Mouse (Mus musculus): Measurements from ENCODE around the gene Sap25.

Sap25 gene

DNA sequence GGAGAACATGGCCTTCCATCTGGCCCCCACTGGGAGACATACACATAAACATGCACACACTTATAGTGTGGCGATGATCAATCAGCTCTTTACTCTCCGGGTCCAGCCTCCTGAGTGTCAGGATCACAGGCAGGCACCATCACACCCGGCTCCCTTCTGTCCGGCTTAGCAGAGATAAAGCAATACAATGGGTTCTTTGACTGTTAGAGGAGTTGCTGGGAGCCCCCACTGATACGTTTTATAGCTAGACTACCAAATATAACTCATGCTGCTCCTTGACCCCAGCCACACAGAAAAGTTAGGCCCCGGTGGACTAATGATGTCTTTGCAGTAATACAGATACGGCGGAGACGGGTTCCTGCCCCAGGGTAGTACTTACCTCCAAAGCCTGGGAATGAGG is 21.9 kb downstream of the Sap25 start:
- DNase-seq (ENCODE audit: low spot score) = no peak

DNA sequence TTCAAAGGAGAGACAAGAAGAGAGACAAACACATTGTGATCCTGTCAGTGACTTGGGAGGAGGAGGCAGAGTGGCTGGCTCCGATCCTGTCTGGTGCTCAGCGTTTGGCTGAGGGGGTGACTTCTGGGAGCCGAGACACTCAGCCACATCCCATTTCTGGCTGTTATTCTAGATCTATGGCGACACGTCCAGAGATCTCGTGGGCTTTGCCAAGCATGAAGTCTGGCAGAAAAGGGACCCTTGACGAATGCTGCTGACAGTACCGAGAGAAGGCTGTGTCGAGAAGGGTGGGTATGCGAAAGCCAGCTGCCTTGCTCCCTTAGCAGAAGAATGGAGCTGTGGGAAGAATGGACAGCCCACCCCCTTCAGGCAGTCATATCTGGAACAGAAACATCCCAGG is 27.8 kb downstream of the Sap25 start:
- no peak for DNase-seq (ENCODE audit: low spot score)

DNA sequence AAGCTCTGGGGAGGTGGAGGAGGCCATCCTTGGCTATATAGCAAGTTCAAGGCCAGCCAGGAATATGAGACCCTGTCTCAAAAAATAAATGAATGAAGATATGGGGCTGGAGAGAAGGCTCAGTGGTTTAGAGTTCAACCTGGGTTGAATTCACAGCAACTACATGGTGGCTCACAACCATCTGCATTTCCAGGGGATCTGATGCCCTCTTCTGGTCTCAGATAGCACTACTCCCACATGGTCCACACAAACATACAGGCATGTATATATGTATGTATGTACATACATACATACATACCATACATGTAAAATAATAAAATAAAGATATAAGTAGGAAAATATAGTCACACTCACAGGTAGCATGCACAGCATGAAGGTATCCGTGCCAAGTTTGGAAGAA is 29.1 kb downstream of the Sap25 start:
- no peak for DNase-seq (ENCODE audit: low spot score)

DNA sequence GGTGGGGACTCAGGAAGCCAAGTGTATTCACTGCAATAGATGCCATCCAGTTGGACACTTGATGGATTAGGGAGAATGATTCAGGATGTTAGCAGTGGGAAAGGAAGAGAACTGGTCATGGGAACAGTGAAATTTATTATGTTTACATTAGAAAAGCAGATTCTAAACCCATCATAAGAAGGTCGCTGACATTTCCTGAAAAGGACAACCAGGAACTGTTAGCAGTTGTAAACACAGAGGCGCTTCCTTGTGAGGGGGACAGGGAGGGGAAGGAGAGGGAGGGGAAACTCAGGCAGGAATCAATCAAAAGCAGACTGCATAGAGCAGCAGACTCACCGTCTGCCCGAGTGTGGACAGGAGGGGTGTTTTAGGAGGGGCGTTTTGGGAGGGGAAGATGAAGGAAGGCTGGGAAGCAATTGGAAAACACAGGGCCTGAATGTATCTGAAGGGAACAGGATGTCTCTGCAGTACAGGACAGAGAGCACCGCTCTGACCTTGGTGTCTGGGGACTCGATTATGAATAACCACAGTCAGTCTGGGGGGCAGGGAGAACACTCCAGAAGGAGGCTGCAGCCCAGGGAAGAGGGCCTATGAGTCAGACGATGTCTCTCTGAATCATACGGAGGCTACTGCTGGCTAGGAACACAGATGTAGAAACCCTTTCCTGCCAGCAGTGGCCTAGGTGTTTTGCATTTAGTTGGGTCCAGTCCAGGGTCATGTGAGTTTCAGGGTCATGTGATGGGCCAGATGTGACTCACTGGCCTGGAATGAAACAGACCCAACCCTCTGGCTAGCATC is 30.5 kb downstream of the Sap25 start:
- DNase-seq (ENCODE audit: low spot score) = peak; percentile 76

DNA sequence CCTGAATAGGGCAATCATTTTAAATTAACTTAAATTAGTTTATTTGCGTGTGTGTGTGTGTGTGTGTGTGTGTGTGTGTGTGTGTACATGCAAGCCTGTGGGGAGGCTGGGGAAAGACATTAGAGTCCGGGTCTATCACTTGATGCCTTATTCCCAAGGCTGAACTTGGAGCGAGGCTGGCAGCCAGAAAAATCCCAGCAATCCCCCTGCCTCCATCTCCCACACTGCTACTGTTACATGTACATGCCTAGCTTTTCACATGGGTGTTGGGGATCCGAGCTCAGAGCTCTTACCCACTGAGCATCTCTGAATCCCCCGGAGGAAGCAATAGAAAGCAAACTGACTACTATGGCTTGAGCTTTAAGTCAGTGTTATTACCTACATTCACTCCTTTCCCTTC is 31.2 kb downstream of the Sap25 start:
- no peak for DNase-seq (ENCODE audit: low spot score)

DNA sequence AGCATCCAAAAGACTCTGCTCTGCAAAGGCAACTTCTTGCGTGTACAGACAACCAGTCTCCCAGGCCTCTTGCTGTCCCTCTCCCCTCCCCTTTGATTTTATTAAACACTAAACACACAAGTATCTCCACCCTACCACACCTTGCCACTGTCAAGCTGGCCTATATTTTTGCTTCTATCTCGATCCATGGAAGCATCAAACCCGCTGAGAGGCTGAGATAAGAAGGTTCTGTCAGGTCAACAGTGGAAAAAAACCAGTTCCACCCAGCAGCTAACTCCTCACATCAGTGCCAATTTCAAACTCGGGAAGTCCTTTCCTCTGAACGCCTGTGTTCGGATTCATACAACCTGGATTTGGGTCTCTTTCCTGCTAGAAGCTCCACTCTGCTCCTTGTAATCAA is 31.9 kb downstream of the Sap25 start:
- no peak for DNase-seq (ENCODE audit: low spot score)

DNA sequence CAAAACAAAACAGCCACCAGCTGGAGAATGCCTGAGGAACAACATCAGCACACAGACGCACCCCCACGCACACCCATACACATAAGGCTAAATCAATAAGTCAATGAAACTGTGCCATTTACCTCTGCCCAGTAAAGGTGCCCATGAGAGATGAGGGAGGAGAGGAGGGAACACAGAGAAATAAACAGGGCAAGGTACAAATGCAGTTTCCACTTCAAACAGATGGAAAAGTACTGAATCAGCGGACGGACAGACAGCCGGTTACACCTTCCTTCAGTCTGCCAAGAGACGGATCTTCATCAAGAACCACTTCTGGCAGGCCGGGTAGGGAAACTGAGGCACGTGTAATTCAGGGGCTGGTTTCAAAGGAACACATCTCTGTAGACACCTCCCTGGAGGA is 33.7 kb downstream of the Sap25 start:
- no peak for DNase-seq (ENCODE audit: low spot score)

DNA sequence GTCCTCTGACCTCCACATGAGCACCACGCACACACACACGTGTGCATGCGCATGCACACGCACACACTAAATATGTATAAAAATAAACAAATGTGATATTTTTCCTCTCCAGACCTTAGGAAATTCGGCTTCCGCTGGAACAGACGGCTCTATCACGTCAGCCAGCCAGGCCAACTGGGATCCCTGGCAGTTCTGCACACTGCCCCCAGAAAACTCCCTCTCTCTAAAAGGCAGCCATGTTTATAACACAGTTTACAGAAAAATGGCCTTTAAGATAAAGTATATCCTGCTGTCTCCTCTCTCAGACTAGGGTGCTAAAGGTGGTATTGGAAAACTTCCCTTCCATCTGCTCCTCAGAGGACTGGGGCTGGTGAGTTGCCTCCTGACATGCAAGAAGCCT is 36.7 kb downstream of the Sap25 start:
- DNase-seq (ENCODE audit: low spot score) = no peak

DNA sequence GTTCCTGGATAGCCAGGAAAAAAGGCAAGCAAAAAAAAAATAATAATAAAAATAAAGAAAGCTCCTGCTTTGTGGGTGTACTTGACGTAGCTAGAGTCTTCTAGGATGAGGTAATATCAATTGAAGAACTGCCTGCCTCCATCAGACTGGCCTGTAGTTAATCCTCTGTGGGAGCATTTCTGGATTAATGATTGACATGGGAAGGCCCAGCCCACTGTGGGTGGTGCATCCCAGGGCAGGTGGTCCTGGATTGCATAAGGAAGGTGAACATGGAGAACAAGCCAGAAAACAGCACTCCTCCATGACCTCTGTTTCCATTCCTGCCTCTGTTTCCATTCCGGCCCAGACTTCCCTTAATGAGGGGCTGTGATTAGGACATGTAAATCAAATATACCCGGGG is 37.6 kb downstream of the Sap25 start:
- no peak for DNase-seq (ENCODE audit: low spot score)

DNA sequence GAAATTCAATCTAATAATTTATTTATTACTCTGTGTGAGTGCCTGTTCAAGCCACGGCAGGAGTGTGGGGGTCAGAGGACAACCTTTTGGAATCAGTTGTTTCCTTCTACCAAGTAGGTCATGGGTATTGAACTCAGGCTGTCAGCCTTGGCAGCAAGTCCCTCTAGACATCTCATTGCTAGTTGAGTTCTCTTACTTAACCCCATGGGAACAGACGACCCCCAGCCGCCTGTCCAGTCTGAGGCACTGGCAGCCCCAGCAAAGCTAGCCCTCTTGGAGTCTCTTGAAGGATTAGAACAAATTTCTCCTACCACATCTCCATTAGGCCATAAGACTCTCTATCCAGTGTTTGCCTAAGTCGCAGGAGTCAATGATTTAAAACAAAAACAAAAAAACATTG is 38.6 kb downstream of the Sap25 start:
- no peak for DNase-seq (ENCODE audit: low spot score)

DNA sequence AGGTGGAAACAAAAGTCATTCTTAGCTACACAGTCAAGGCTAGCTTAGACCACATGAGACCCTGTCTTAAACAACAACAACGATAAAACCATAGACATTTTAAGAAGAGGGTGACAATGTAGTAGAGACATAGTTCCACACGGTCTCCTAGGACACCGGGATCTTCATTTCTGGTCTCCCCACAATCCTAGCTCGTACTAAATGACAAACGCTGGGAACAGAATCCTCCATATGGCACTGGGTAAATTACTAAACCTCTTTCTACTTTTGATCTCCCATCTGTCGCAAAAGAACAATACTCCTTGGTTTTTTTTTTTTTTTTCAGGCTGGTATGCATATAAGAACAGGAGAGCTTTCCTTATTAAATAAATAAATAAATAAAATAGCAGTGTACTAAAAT is 41.4 kb downstream of the Sap25 start:
- no peak for DNase-seq (ENCODE audit: low spot score)

DNA sequence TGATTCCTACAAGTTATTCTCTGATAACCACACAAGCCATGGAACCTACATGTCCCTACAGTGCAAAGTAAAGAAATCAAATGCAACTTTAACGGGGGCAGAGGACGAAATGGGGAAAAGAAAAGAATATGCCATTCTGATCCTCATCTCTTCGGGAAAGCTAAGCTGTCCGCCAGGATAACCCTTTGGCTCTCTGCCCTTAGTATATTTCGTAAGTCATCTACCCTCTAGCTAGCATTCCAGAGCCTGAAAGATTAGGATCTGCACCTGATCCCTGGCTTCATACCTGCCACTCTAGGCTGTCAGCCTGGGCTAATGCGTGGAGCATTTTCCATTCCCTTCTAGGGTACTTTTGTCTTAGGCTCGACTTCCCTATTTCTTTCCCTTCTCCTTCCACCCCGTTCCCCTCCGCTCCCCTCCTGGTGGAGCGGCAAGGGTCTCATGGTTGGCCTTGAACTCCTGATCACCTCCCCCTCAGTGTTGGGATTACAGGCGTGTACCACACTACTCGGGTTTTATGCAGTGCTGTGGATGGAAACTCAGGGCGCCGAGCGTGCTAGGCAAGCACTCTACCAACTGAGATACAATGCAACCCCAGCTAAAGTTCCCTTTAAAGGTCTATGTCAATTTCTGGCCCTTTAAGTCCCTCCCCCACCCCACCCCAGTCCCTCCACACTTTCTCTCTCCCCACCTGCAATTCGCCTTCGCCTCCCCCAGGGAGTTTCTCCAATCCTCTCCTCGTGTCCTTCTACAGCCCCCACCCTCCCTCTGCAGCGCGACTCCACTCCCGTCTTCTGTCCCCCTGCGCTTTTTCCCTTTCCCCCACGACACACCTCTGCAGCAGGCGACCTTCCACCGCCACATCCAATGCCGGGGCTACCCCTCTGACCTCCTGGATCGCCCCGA is 42.5 kb downstream of the Sap25 start:
- peak; percentile 55 for DNase-seq (ENCODE audit: low spot score)

DNA sequence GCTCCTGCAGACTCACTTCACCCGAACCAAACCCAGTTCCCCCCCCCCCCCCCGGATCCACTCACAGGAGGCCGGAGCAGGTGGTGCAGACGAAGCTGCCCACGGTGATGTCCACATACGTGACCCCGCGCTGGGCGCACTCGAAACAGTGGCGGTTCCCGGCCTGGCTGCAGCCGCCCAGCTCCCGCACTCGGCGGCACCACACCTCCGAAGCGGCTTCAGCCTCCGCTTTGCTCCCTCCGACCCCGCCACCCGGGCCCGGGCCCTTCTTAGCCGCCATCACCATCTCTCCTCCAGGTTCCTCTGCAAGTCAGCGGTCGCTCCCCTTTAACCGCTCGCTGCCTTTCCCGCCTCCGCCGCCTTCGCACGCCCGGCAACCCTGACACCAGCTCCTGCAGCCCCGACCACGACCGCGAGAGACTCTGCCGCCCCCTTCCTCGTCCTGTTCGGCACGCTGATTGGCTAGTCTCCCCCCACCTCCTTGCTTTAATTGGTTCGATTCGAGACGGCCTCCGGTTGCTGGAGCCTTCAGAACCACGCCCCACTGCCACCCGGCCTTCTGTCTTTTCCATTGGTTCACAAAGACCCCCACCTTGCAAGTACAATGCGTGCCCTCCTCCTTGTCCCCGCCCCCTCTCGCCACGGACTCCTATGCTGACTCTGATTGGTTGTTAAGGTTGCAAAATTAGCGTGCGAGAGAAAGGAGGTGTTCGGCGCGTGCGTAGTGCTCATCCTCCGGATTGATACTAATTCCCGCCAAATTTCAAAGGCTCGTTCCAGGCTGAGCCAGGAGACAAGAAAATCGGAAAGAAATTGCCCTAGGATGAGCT is 43.4 kb downstream of the Sap25 start, which contains the start of gene Agfg2:
TSS of gene Agfg2 (minus strand) at position 433 of the 830 bp plus-strand sequence.
- DNase-seq (ENCODE audit: low spot score) = peak; percentile 99

DNA sequence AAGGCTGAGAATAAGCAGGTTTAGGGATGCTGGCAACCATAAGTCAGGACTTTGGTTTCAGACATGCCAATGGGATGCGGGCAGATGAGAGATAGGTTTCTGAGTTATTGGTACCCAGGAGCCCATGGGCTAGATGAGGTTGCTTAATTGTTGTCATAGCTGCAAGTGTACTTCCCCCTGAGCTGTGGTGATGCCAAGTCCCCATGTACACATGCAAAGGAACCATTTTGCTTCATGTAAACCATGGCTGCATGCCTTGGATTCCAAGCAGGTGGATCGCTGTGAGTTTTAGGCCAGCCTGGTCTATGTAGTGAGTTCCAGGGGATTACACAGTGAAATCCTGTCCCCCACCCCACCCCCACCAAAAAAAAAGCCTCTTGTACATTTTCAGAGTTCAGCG is 44.5 kb downstream of the Sap25 start:
- DNase-seq (ENCODE audit: low spot score) = no peak

DNA sequence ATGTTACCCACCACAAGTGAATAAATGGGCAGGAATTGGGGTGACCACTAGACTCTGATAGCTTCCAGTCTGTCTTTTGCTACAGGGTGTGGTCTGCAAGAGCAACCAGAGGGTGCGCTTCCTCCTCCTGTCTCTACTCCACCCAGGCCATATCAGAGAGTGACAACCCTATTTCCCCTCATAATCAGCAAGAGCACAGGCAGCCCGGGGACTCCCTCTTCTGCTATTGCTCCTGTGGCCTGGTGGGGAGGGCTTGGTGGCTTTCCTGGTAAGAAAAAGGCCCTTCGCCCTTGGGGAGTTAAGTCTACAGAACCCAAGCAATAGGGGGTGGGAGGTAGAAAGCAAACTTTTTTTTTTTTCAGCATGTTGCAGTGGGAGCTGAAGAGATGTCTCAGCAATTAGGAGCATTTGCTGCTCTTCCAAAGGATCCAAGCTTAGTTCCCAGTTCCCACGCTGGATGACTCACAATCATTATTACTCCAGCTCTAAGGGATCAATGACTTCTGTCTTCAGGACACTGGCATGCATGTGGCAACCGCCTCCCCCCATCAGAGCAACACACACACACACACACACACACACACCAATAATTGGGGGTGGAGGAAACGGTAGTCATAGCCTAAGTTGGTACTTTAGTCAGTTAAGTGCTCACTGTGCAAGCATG is 45.1 kb downstream of the Sap25 start:
- no peak for DNase-seq (ENCODE audit: low spot score)

DNA sequence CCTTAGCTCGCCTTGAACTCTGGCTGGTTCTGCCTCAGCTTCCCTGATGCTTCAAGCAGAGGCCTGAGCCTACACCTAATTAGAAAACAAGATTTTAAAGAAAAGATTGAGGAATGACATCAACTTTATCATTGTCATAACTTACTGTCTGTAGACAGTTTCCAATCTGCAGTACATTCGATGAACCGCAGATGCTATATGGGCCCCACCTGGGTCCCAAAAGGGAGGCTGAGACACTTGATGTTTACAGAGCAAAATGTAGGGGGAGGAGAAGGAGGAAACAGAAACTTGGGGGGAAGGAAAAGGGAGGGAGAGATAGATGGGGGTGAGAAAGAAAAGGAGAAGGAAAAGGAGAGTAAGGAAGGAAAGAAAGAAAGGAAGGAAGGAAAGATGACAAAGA is 48.8 kb downstream of the Sap25 start:
- DNase-seq (ENCODE audit: low spot score) = no peak

DNA sequence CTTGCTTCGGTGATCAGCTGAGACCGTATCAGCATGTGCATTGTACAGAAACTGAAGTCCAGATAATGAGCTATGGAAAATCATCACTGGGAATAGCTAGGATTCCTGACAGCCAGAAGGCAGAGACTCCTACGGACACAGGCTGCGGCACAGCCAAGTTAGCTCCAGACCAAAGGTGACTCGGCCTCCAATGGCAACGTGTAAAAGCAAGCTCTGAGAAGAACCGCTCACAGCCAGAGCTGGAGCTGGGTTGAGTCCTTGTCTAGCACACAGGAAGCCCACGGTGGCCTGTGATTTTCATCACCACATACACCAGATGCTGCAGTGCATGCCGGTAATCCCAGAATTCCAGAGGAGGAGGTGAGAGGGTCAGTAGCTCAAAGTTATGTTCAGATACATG is 49.4 kb downstream of the Sap25 start:
- DNase-seq (ENCODE audit: low spot score) = no peak

DNA sequence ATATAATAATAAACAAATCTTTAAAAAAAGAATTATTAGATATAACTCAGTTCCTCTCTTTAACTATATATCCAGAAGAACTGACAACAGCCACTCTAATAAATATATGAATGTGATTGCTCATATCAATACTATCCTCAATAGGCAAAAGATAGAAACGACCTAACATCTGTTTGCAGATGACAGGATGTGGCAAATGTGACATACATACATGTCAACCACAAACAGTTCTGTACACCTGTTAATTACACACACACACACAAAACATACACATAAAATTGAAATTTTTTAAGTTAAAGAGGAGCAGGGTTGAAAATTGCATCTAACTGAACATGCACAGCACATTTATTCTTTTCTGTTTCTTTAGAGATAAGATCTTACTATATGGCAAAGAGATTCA is 50.7 kb downstream of the Sap25 start:
- DNase-seq (ENCODE audit: low spot score) = no peak
